ENCODE assay signal across 9 mouse cellular contexts in genomic region chr1:155537005-155537642, GRCm38 (mm10). TPM values are rescaled to one million over a fixed set of nuclear protein-coding genes. Genes with fewer than 3 reads are reported as not detected.
DNase-seq lines count a peak whose midpoint lies in the region; ATAC-seq and TF ChIP-seq lines count a peak whose summit lies in the region.
"Had no signal": no experiment of that assay in that cellular context is flagged by ENCODE, and none has a peak within 500 bp of the region (broad histone marks: within the 10 kb centered on the region; RNA-seq: fewer than 3 reads in every experiment).

No protein-coding gene starts in this region.

- H3K4me3 ChIP-seq in hindbrain, embryonic 16.5 days (ENCODE audit: low read length) = no peak overlapping the region
- H3K4me3 ChIP-seq in hindbrain, embryonic 13.5 days = no peak overlapping the region
- H3K4me3 ChIP-seq in kidney, postnatal 0 days (replicated peaks; ENCODE audit: low read depth, low read length) = no peak overlapping the region
- H3K4me3 ChIP-seq: embryonic facial prominence, embryonic 12.5 days had no signal

- 3% methylated on average over 2 of the region's 2 CpGs for WGBS in hindbrain, embryonic 16.5 days
- 5% methylated on average over 2 of the region's 2 CpGs for WGBS in hindbrain, embryonic 13.5 days
- WGBS in kidney, postnatal 0 days = 3% methylated on average over 2 of the region's 2 CpGs

- peak; percentile 93 for TF ChIP-seq CTCF in kidney, postnatal 0 days (IDR thresholded peaks at IDR 0.05; ENCODE audit: low read depth)

- H3K27ac ChIP-seq in hindbrain, embryonic 16.5 days (ENCODE audit: low read depth, low read length) = no peak overlapping the region
- H3K27ac ChIP-seq in hindbrain, embryonic 13.5 days = no peak overlapping the region
- no peak overlapping the region for H3K27ac ChIP-seq in kidney, postnatal 0 days
- H3K27ac ChIP-seq: embryonic facial prominence, embryonic 12.5 days had no signal

- no peak overlapping the region for H3K9ac ChIP-seq in hindbrain, embryonic 16.5 days (ENCODE audit: low read depth, low read length)
- no peak overlapping the region for H3K9ac ChIP-seq in hindbrain, embryonic 13.5 days
- no peak overlapping the region for H3K9ac ChIP-seq in kidney, postnatal 0 days (ENCODE audit: low read depth, low read length)
- H3K9ac ChIP-seq: embryonic facial prominence, embryonic 12.5 days had no signal

- H3K9me3 ChIP-seq in hindbrain, embryonic 16.5 days (ENCODE audit: control insufficient read depth, low read length) = no peaks in the 10 kb centered on the region
- no peaks in the 10 kb centered on the region for H3K9me3 ChIP-seq in hindbrain, embryonic 13.5 days
- no peaks in the 10 kb centered on the region for H3K9me3 ChIP-seq in kidney, postnatal 0 days (replicated peaks; ENCODE audit: low read length)
- H3K9me3 ChIP-seq: embryonic facial prominence, embryonic 12.5 days had no signal

- no peaks in the 10 kb centered on the region for H3K27me3 ChIP-seq in hindbrain, embryonic 16.5 days (replicated peaks; ENCODE audit: control insufficient read depth, insufficient read depth, low read length)
- H3K27me3 ChIP-seq in hindbrain, embryonic 13.5 days = peaks cover 10% of the 10 kb centered on the region; the same call in 1 of the 2 replicates
- H3K27me3 ChIP-seq in kidney, postnatal 0 days (ENCODE audit: insufficient read depth, low read length) = no peaks in the 10 kb centered on the region
- H3K27me3 ChIP-seq: embryonic facial prominence, embryonic 12.5 days had no signal

- H3K4me1 ChIP-seq in hindbrain, embryonic 16.5 days (ENCODE audit: control insufficient read depth, insufficient read depth, low read depth, low read length) = no peaks in the 10 kb centered on the region
- no peaks in the 10 kb centered on the region for H3K4me1 ChIP-seq in hindbrain, embryonic 13.5 days (replicated peaks)
- H3K4me1 ChIP-seq in kidney, postnatal 0 days (replicated peaks; ENCODE audit: insufficient read depth, low read length) = no peaks in the 10 kb centered on the region

- no peak overlapping the region for H3K4me2 ChIP-seq in hindbrain, embryonic 16.5 days (ENCODE audit: low read length)
- no peak overlapping the region for H3K4me2 ChIP-seq in hindbrain, embryonic 13.5 days
- H3K4me2 ChIP-seq in kidney, postnatal 0 days (ENCODE audit: low read length) = no peak overlapping the region
- H3K4me2 ChIP-seq: embryonic facial prominence, embryonic 12.5 days had no signal

- peak; percentile 54; the same call in 1 of the 2 replicates for ATAC-seq in hindbrain, embryonic 16.5 days
- ATAC-seq in hindbrain, embryonic 13.5 days (ENCODE audit: low FRiP score) = no peak
- ATAC-seq in kidney, postnatal 0 days (replicated peaks; ENCODE audit: low FRiP score, low read depth) = no peak
- no peak for ATAC-seq in erythroblast, adult 5-6 weeks (replicated peaks; ENCODE audit: low FRiP score, poor library complexity, severe bottlenecking)

- DNase-seq in A20 (ENCODE audit: low read depth, low spot score) (peak; percentile 65), MEL-GATA-1-ER (ENCODE audit: extremely low read depth, low read depth) (peak; percentile 46)
- peak; percentile 89 for DNase-seq in embryo, embryonic 10.5 days (ENCODE audit: low spot score)
- peak; percentile 85 for DNase-seq in kidney, postnatal 0 days (ENCODE audit: low spot score)
- DNase-seq in mesoderm, embryonic 11.5 days (ENCODE audit: low read depth, low spot score) = peak; percentile 74

- H3K36me3 ChIP-seq in hindbrain, embryonic 16.5 days (ENCODE audit: control insufficient read depth, insufficient read depth, low read length) = no peaks in the 10 kb centered on the region
- H3K36me3 ChIP-seq in hindbrain, embryonic 13.5 days = no peaks in the 10 kb centered on the region
- H3K36me3 ChIP-seq in kidney, postnatal 0 days (ENCODE audit: insufficient read depth, low read length) = no peaks in the 10 kb centered on the region
- H3K36me3 ChIP-seq: embryonic facial prominence, embryonic 12.5 days had no signal

RNA-seq across cellular contexts. Expression of gene Acbd6, which starts 20.8 kb away (rescaled TPM):
- polyA plus RNA-seq in hindbrain, embryonic 16.5 days (2015; fragmentation: Nextera tagmentation; extraction: Ambion mirVana) = 85.7 and 101 TPM in 2 replicates
- polyA plus RNA-seq in hindbrain, embryonic 13.5 days (2015; fragmentation: Nextera tagmentation; extraction: Ambion mirVana) = 81.2 and 83.0 TPM in 2 replicates
- polyA plus RNA-seq in kidney, postnatal 0 days (2015; fragmentation: Nextera tagmentation; extraction: Ambion mirVana) = 88.9 and 96.8 TPM in 2 replicates
- total RNA-seq in erythroblast, adult 5-6 weeks (2015; ENCODE audit: low replicate concordance) = 5.6 and 11.0 TPM in 2 replicates
- 4.0 and 11.7 TPM in 2 replicates for total RNA-seq in erythroblast, adult 5-6 weeks (2017; ENCODE audit: low replicate concordance)
